8 mouse cellular contexts compared by ENCODE assay signal in the genomic region with DNA sequence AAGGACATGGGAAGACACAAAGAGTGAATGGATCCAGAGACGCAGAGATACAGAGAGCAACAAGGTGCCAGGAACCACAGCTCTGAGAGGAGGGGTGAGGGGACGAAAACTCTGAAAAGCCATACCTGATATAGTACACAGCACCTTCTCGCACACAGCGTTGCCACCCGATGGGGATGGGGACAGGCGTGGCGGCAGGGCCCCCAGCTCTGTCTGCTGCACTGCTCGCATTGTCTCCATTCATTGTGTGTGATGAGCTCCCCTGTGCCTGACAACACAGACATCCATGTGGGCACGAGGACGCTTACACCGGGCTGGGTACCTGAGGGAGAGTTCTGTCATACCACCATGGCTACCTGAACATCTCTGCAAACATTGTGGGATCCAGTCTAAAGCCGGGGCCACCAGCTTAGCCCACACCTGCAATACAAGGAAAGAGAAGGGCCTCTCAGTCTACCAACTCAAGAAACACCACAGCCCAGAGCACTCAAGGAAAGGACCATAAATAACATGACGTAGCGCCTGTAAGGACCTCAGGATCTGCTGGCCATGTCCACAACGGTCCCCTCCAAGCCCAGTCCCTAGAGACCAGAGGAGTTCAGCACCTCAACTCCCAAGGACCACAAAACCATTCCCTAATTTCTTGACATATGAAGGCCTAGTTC. TPM values are rescaled to one million over a fixed set of nuclear protein-coding genes. Genes with fewer than 3 reads are reported as not detected.
DNase-seq lines count a peak whose midpoint lies in the region; ATAC-seq and TF ChIP-seq lines count a peak whose summit lies in the region.

No protein-coding gene starts in this region.

- peak overlapping the region; percentile 86 for H3K9ac ChIP-seq in embryonic facial prominence, embryonic 11.5 days (replicated peaks; ENCODE audit: low read length)
- peak overlapping the region; percentile 88 for H3K9ac ChIP-seq in neural tube, embryonic 13.5 days

- no peak for DNase-seq in left cerebral cortex, adult 2 months (ENCODE audit: extremely low spot score in 1 of 2, low spot score in 2 of 2)
- DNase-seq in left cerebral cortex, postnatal 4 days, result no peak
- no peak for DNase-seq in embryonic facial prominence, embryonic 11.5 days (ENCODE audit: low spot score)
- peak; percentile 28 for DNase-seq in induced T-regulatory cell, adult 2 months (ENCODE audit: low read depth)
- no peak for DNase-seq in retina, embryonic 14.5 days (ENCODE audit: low spot score)
- DNase-seq in gastrocnemius, postnatal 25 days, result no peak
- no peak for DNase-seq in c-Kit-positive CD71-positive TER-119-positive erythroid progenitor cells, embryonic 14.5 days (ENCODE audit: low spot score)

- WGBS in embryonic facial prominence, embryonic 11.5 days, result 83% methylated on average over 15 of the region's 15 CpGs
- 59% methylated on average over 15 of the region's 15 CpGs for WGBS in neural tube, embryonic 13.5 days

- no peaks in the 10 kb centered on the region for H3K9me3 ChIP-seq in embryonic facial prominence, embryonic 11.5 days (replicated peaks; ENCODE audit: control insufficient read depth, low read length)
- no peaks in the 10 kb centered on the region for H3K9me3 ChIP-seq in neural tube, embryonic 13.5 days

- ATAC-seq in embryonic facial prominence, embryonic 11.5 days (replicated peaks; ENCODE audit: insufficient number of reproducible peaks, low FRiP score, low TSS enrichment, low read depth), result no peak
- ATAC-seq in neural tube, embryonic 13.5 days (ENCODE audit: low read depth), result no peak

- peaks cover 5% of the 10 kb centered on the region for H3K4me1 ChIP-seq in embryonic facial prominence, embryonic 11.5 days (ENCODE audit: control insufficient read depth, insufficient read depth, low read length)
- peaks cover 63% of the 10 kb centered on the region for H3K4me1 ChIP-seq in neural tube, embryonic 13.5 days (replicated peaks)

- intact Hi-C loops in left cerebral cortex, adult 2 months (cut with DNase I), result no loop called here
- intact Hi-C loops in left cerebral cortex, postnatal 4 days (cut with DNase I), result no loop called here

- peak overlapping the region; percentile 99 for H3K27ac ChIP-seq in left cerebral cortex, adult 2 months
- H3K27ac ChIP-seq in embryonic facial prominence, embryonic 11.5 days (replicated peaks; ENCODE audit: low read depth, low read length), result 0 out of 2 replicates have a peak overlapping the region, but pooled peaks have one; percentile 99
- peak overlapping the region; percentile 98 for H3K27ac ChIP-seq in neural tube, embryonic 13.5 days (replicated peaks)

- no peaks in the 10 kb centered on the region for H3K27me3 ChIP-seq in embryonic facial prominence, embryonic 11.5 days (ENCODE audit: control insufficient read depth, insufficient read depth, low read length)
- H3K27me3 ChIP-seq in neural tube, embryonic 13.5 days, result no peaks in the 10 kb centered on the region

- peak overlapping the region; percentile 64 for H3K4me3 ChIP-seq in left cerebral cortex, adult 2 months
- H3K4me3 ChIP-seq in embryonic facial prominence, embryonic 11.5 days (ENCODE audit: low read depth, low read length), result peak overlapping the region; percentile 55
- H3K4me3 ChIP-seq in neural tube, embryonic 13.5 days, result peak overlapping the region; percentile 64

- H3K4me2 ChIP-seq in embryonic facial prominence, embryonic 11.5 days (ENCODE audit: low read depth, low read length), result peak overlapping the region; percentile 82
- peak overlapping the region; percentile 88 for H3K4me2 ChIP-seq in neural tube, embryonic 13.5 days

- TF ChIP-seq CTCF in left cerebral cortex, adult 2 months (IDR thresholded peaks at IDR 0.05), result no peak

- H3K36me3 ChIP-seq in embryonic facial prominence, embryonic 11.5 days (replicated peaks; ENCODE audit: control insufficient read depth, insufficient read depth, low read depth, low read length), result peaks cover 13% of the 10 kb centered on the region
- H3K36me3 ChIP-seq in neural tube, embryonic 13.5 days, result peaks cover 50% of the 10 kb centered on the region

RNA-seq across cellular contexts. Expression of gene Mbd6, which starts 1.4 kb away (rescaled TPM):
- total RNA-seq in left cerebral cortex, adult 2 months (2021), result 10 to 100 TPM; 42.2 to 52.4 TPM
- 10 to 100 TPM; 47.7 to 51.5 TPM for total RNA-seq in left cerebral cortex, postnatal 4 days (2021)
- 9.8 and 11.6 TPM in 2 replicates for polyA plus RNA-seq in embryonic facial prominence, embryonic 11.5 days (2014; fragmentation: Nextera tagmentation; extraction: Ambion mirVana)
- 14.5 and 16.7 TPM in 2 replicates for polyA plus RNA-seq in neural tube, embryonic 13.5 days (2015; fragmentation: Nextera tagmentation; extraction: Ambion mirVana)
- 10 to 100 TPM; 12.7 to 14.3 TPM for total RNA-seq in gastrocnemius, postnatal 25 days (2021)

RNA-seq across cellular contexts. Expression of gene Dctn2, which starts 21.2 kb away (rescaled TPM):
- total RNA-seq in left cerebral cortex, adult 2 months (2021), result 100 to 1,000 TPM; 254 to 259 TPM
- total RNA-seq in left cerebral cortex, postnatal 4 days (2021), result 100 to 1,000 TPM; 298 to 302 TPM
- 162 and 180 TPM in 2 replicates for polyA plus RNA-seq in embryonic facial prominence, embryonic 11.5 days (2014; fragmentation: Nextera tagmentation; extraction: Ambion mirVana)
- polyA plus RNA-seq in neural tube, embryonic 13.5 days (2015; fragmentation: Nextera tagmentation; extraction: Ambion mirVana), result 285 and 322 TPM in 2 replicates
- 10 to 100 TPM; 88.3 to 90.8 TPM for total RNA-seq in gastrocnemius, postnatal 25 days (2021)

RNA-seq across cellular contexts. Expression of gene Mars, which starts 24.2 kb away (rescaled TPM):
- total RNA-seq in left cerebral cortex, adult 2 months (2021), result 10 to 100 TPM; 55.3 to 61.5 TPM
- total RNA-seq in left cerebral cortex, postnatal 4 days (2021), result 10 to 100 TPM; 65.3 to 65.5 TPM
- polyA plus RNA-seq in embryonic facial prominence, embryonic 11.5 days (2014; fragmentation: Nextera tagmentation; extraction: Ambion mirVana), result 174 and 179 TPM in 2 replicates
- polyA plus RNA-seq in neural tube, embryonic 13.5 days (2015; fragmentation: Nextera tagmentation; extraction: Ambion mirVana), result 103 and 110 TPM in 2 replicates
- 10 to 100 TPM; 48.3 to 53.5 TPM for total RNA-seq in gastrocnemius, postnatal 25 days (2021)

RNA-seq across cellular contexts. Expression of gene Kif5a, which starts 24.3 kb away (rescaled TPM):
- 1,000 to 10,000 TPM; 1,016 to 1,023 TPM for total RNA-seq in left cerebral cortex, adult 2 months (2021)
- 100 to 1,000 TPM; 291 to 312 TPM for total RNA-seq in left cerebral cortex, postnatal 4 days (2021)
- polyA plus RNA-seq in embryonic facial prominence, embryonic 11.5 days (2014; fragmentation: Nextera tagmentation; extraction: Ambion mirVana), result 10.4 and 12.2 TPM in 2 replicates
- polyA plus RNA-seq in neural tube, embryonic 13.5 days (2015; fragmentation: Nextera tagmentation; extraction: Ambion mirVana), result 102 and 104 TPM in 2 replicates
- under 1 TPM; 0.18 to 0.62 TPM for total RNA-seq in gastrocnemius, postnatal 25 days (2021)

RNA-seq across cellular contexts. Expression of gene Arhgap9, which starts 34.4 kb away (rescaled TPM):
- total RNA-seq in left cerebral cortex, adult 2 months (2021), result 1 to 10 TPM in 1 of 2 experiments, under 1 TPM in 1; 0.47 to 1.2 TPM
- total RNA-seq in left cerebral cortex, postnatal 4 days (2021), result 1 to 10 TPM in 1 of 2 experiments, under 1 TPM in 1; 0.56 to 1.1 TPM
- polyA plus RNA-seq in embryonic facial prominence, embryonic 11.5 days (2014; fragmentation: Nextera tagmentation; extraction: Ambion mirVana), result 1.8 and 2.7 TPM in 2 replicates
- polyA plus RNA-seq in neural tube, embryonic 13.5 days (2015; fragmentation: Nextera tagmentation; extraction: Ambion mirVana), result 1.0 and 1.4 TPM in 2 replicates
- 1 to 10 TPM; 1.4 to 1.7 TPM for total RNA-seq in gastrocnemius, postnatal 25 days (2021)
